Mouse (Mus musculus): ENCODE measurements around the gene Trim41. TPM values are rescaled to one million over a fixed set of nuclear protein-coding genes. Genes with fewer than 3 reads are reported as not detected.

Gene Trim41
- polyA plus RNA-seq (2015; fragmentation: Nextera tagmentation; extraction: Ambion mirVana): 6.4 and 6.6 TPM in 2 replicates

DNA sequence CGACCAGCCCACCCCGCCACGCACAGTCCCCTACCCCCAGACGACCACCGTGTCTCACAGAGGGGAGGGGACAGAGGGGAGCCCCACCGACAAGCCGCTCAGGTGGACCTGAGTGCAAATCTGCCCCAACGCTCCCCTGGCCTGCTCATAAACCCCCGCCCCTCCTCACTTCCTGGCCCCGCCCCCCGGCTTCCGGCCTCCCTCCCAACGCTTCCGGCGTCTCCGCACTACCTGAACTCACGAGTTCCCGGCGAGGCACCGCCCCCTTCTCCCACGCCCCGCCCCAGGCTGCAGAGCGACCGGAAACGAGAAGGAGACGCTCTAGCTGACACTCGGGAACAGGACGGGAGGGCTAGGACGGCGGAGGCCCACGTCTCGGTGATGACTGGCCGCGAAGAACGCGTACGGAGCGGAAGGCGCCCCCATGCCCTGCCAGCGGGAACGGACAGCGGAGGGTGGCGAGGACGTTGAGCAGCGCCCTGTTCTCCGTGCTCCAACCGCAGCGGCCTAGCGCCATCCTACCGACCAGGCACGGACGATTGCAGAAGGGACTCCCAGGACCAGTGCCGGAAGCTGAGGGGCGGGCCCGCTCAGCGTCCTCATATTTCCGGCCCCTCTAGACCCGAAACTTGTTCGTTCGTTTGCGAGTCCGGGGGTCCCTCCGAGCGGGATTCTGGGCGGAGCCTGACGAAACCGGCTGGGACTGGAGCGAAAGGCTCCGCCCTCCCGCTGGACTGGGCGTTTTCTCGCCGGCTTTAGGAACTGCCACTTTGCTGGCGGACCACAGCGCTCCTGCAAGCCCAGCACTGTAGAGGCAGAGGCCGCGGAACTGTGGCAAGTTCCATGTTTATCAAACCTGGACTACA lies at the start of gene Trim41:
Gene Trim41 (minus strand): TSS at position 554 of the 866 bp plus-strand sequence.
- H3K27me3 ChIP-seq (ENCODE audit: control insufficient read depth, insufficient read depth, low read depth, low read length): no peaks in the 10 kb centered on the region
- H3K4me3 ChIP-seq (ENCODE audit: low read length): peak within 1 kb of the TSS; percentile 86
- no peaks in the 10 kb centered on the region for H3K9me3 ChIP-seq (ENCODE audit: control insufficient read depth, low read length)
- WGBS: under 1% methylated on average over 70 of the region's 77 CpGs
- peak within 1 kb of the TSS; percentile 86 for H3K4me2 ChIP-seq (ENCODE audit: low read depth, low read length)
- H3K9ac ChIP-seq (ENCODE audit: low read length): peak within 1 kb of the TSS; percentile 95
- peaks cover 11% of the 10 kb centered on the region for H3K36me3 ChIP-seq (ENCODE audit: control insufficient read depth, insufficient read depth, low read length)
- H3K27ac ChIP-seq (ENCODE audit: low read length): peak within 1 kb of the TSS; percentile 97
- H3K4me1 ChIP-seq (replicated peaks; ENCODE audit: control insufficient read depth, insufficient read depth, low read length): peaks cover 20% of the 10 kb centered on the region
- ATAC-seq (ENCODE audit: low read depth): peak; percentile 97

DNA sequence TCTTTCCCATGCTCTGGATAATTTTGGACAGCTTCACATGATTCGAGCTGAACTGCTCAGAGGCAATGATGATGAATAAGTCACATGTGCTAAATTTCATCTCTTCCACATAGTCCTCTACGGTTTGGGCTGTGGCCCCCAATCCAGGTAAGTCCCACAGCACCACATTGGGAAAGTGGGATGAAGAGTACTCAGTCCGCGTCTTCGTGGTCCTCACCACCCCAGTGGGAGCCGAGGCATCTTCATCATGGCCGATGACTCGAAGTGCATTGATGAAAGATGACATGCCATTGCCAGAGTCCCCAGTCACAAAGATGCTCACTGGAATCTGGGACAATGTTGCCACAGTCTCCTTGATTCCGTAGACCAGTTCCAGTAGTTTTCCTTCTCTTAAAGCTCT lies 49.3 kb upstream of the Trim41 start:
- no peaks in the 10 kb centered on the region for H3K9me3 ChIP-seq (ENCODE audit: control insufficient read depth, low read length)
- no peak for ATAC-seq (ENCODE audit: low read depth)
- H3K27me3 ChIP-seq (ENCODE audit: control insufficient read depth, insufficient read depth, low read depth, low read length): no peaks in the 10 kb centered on the region
- 94% methylated on average over 9 of the region's 9 CpGs for WGBS
- H3K4me2 ChIP-seq (ENCODE audit: low read depth, low read length): no peak overlapping the region
- H3K9ac ChIP-seq (ENCODE audit: low read length): no peak overlapping the region
- no peaks in the 10 kb centered on the region for H3K36me3 ChIP-seq (ENCODE audit: control insufficient read depth, insufficient read depth, low read length)
- no peak overlapping the region for H3K4me3 ChIP-seq (ENCODE audit: low read length)
- no peak overlapping the region for H3K27ac ChIP-seq (ENCODE audit: low read length)
- H3K4me1 ChIP-seq (replicated peaks; ENCODE audit: control insufficient read depth, insufficient read depth, low read length): peaks cover 12% of the 10 kb centered on the region

DNA sequence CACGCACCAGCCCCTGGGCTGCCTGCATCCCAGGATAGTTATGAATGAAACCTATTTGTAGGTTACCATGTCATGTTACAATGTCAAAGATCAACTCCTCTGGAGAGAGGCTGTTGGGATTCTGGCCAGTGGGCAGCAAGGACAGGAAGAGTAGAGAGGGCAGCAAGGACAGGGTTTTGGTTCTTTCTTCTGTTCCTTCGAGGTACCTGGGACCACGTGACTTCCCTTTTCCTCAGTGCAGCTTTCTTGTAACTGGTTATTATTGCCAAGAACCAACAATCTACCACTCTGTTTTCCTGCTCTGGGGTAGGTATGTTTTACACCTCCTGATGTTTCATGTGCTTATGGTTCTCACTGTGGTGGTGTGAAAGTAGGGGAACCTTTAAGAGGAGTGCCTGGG lies 46.7 kb upstream of the Trim41 start:
- no peak overlapping the region for H3K9ac ChIP-seq (ENCODE audit: low read length)
- H3K27ac ChIP-seq (ENCODE audit: low read length): no peak overlapping the region
- 91% methylated on average over 3 of the region's 3 CpGs for WGBS
- ATAC-seq (ENCODE audit: low read depth): no peak
- H3K4me1 ChIP-seq (replicated peaks; ENCODE audit: control insufficient read depth, insufficient read depth, low read length): peaks cover under 1% of the 10 kb centered on the region
- no peaks in the 10 kb centered on the region for H3K9me3 ChIP-seq (ENCODE audit: control insufficient read depth, low read length)
- H3K4me2 ChIP-seq (ENCODE audit: low read depth, low read length): no peak overlapping the region
- no peak overlapping the region for H3K4me3 ChIP-seq (ENCODE audit: low read length)
- H3K27me3 ChIP-seq (ENCODE audit: control insufficient read depth, insufficient read depth, low read depth, low read length): no peaks in the 10 kb centered on the region; the same call in 1 of the 2 replicates
- H3K36me3 ChIP-seq (ENCODE audit: control insufficient read depth, insufficient read depth, low read length): no peaks in the 10 kb centered on the region

DNA sequence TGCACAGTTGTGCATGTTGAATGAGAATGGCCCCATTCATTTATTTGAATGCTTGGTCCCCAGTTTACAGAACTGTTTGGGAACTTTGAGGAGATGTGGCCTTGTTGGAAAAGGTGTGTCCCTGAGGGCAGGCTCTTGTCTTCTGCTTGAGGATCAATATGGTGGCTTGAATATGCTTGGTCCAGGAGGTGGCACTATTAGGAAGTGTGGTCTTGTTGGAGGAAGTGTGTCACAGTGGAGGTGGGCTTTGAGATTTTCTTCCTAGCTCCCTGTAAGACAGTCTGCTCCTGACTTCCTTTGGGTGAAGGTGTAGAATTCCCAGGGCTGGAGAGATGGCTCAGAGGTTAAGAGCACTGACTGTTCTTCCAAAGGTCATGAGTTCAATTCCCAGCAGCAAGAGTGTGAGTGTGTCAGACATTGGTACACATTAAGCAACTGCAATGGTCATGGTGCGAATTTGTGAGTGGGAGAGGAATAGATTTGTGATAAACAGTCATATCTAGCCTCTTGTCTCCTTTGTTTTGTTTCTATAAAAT lies 45.7 kb upstream of the Trim41 start:
- no peak overlapping the region for H3K4me3 ChIP-seq (ENCODE audit: low read length)
- no peak for ATAC-seq (ENCODE audit: low read depth)
- no peak overlapping the region for H3K27ac ChIP-seq (ENCODE audit: low read length)
- H3K9me3 ChIP-seq (ENCODE audit: control insufficient read depth, low read length): no peaks in the 10 kb centered on the region
- H3K4me2 ChIP-seq (ENCODE audit: low read depth, low read length): no peak overlapping the region
- WGBS: 54% methylated on average over 1 of the region's 1 CpGs
- no peak overlapping the region for H3K9ac ChIP-seq (ENCODE audit: low read length)
- no peaks in the 10 kb centered on the region for H3K36me3 ChIP-seq (ENCODE audit: control insufficient read depth, insufficient read depth, low read length)
- H3K27me3 ChIP-seq (ENCODE audit: control insufficient read depth, insufficient read depth, low read depth, low read length): no peaks in the 10 kb centered on the region; the same call in 1 of the 2 replicates
- H3K4me1 ChIP-seq (replicated peaks; ENCODE audit: control insufficient read depth, insufficient read depth, low read length): peaks cover 11% of the 10 kb centered on the region; the same call in 1 of the 2 replicates

DNA sequence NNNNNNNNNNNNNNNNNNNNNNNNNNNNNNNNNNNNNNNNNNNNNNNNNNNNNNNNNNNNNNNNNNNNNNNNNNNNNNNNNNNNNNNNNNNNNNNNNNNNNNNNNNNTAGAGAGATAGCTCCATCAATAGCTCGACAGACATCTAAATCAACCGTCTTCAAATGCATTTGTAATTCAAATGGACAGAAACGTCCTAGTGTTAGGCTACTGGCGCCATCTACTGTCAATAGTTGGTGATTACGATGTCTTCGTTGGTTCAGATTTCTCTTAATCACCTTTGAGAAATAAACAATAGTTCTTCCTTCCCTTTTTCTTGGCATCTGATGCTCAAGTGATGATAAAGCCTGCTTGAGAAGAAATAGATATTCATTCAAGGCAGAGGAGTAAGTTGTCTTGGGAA lies 41.9 kb upstream of the Trim41 start:
- no peaks in the 10 kb centered on the region for H3K9me3 ChIP-seq (ENCODE audit: control insufficient read depth, low read length)
- no peak overlapping the region for H3K27ac ChIP-seq (ENCODE audit: low read length)
- H3K36me3 ChIP-seq (ENCODE audit: control insufficient read depth, insufficient read depth, low read length): no peaks in the 10 kb centered on the region
- peak overlapping the region; percentile 88 for H3K4me2 ChIP-seq (ENCODE audit: low read depth, low read length)
- no peaks in the 10 kb centered on the region; the same call in 1 of the 2 replicates for H3K27me3 ChIP-seq (ENCODE audit: control insufficient read depth, insufficient read depth, low read depth, low read length)
- H3K9ac ChIP-seq (ENCODE audit: low read length): no peak overlapping the region
- no peak overlapping the region; the same call in 1 of the 2 replicates for H3K4me3 ChIP-seq (ENCODE audit: low read length)
- WGBS: under 1% methylated on average over 6 of the region's 6 CpGs
- ATAC-seq (ENCODE audit: low read depth): no peak
- H3K4me1 ChIP-seq (replicated peaks; ENCODE audit: control insufficient read depth, insufficient read depth, low read length): peaks cover 22% of the 10 kb centered on the region; the same call in 1 of the 2 replicates

DNA sequence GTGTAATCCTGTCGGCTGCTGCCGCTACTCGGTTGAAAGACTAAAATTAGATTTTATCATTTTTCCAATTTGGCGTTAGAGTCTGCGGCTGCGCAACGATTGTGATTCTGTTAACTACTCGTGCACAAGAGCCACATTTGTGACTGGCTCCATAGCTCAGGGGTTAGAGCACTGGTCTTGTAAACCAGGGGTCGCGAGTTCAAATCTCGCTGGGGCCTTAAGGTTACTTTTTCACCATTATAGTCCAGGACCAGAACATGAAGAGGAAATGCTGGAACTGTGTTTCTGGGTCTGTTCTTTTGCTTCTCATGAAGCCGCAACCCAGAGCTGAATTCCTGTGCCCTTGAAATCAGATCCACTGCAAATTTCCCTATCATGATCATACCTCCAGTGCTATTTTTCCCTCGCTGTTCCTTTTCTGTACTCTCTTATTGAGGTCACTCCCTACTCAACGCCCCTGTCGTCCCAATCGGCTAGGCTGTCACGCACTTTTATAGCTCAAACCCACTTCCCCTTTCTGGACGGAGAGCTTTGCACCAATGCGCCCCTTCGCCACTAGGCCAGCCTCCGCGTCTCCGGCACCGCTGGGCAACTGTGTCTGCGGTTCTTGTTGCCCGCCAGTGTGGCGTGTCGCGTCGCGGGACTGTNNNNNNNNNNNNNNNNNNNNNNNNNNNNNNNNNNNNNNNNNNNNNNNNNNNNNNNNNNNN lies 36.5 kb upstream of the Trim41 start:
- Histone ChIP-seq H3K27ac (ENCODE audit: low read length) (0 out of 2 replicates have a peak overlapping the region, but pooled peaks have one; percentile 40), H3K4me1 (replicated peaks; ENCODE audit: control insufficient read depth, insufficient read depth, low read length) (peaks cover 22% of the 10 kb centered on the region), H3K36me3 (ENCODE audit: control insufficient read depth, insufficient read depth, low read length) (no peaks in the 10 kb centered on the region), H3K9me3 (ENCODE audit: control insufficient read depth, low read length) (0 out of 2 replicates have a peak, but pooled peaks cover 2% of the 10 kb centered on the region), H3K4me2 (ENCODE audit: low read depth, low read length) (peak overlapping the region; percentile 67), H3K4me3 (ENCODE audit: low read length) (peak overlapping the region; percentile 64), H3K9ac (ENCODE audit: low read length) (peak overlapping the region; percentile 65), H3K27me3 (ENCODE audit: control insufficient read depth, insufficient read depth, low read depth, low read length) (no peaks in the 10 kb centered on the region)
- 0% methylated on average over 31 of the region's 31 CpGs for WGBS
- ATAC-seq (ENCODE audit: low read depth): peak; percentile 56

DNA sequence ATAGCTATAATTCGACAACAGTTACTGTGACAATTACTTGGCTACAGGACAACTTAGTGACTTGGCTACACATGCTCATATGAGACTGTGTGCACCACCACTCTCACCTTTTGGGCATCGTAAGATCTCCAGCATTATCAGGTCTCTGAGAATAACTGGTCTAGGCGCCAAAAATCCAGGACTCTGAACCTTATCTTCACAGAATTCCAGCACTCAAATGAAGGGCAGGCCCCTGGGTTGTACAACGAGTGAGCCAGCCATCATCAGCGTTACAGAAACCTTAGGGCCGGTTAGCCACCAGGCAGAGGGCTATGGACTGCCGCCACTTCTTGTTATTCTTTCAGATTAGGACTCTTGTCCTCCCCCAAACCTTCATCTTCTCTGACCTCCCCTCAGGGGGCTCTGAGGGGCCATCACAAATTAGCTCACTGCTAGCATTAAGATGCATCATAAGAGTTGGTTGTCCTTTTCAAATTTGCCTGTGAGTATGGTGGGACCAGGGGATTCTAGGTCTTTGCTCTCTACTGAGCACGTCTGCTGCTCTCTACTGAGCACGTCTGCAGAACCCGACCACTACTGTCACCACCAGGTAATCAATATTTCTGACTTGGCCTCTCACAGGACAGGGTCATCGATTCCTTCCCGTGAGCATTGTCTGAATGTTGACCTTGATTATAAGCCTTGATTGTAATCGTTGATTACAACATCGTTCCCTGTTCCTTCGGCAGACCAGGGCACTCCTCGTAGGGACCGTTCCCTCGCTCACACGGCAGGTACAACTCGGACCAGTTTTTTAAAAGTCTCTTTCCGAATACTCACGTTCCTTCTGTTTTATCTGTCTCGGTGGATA lies 35.7 kb upstream of the Trim41 start:
- peak overlapping the region; percentile 64 for H3K4me3 ChIP-seq (ENCODE audit: low read length)
- no peaks in the 10 kb centered on the region for H3K36me3 ChIP-seq (ENCODE audit: control insufficient read depth, insufficient read depth, low read length)
- H3K9me3 ChIP-seq (ENCODE audit: control insufficient read depth, low read length): 0 out of 2 replicates have a peak, but pooled peaks cover 2% of the 10 kb centered on the region
- H3K9ac ChIP-seq (ENCODE audit: low read length): peak overlapping the region; percentile 52
- H3K4me1 ChIP-seq (replicated peaks; ENCODE audit: control insufficient read depth, insufficient read depth, low read length): peaks cover 14% of the 10 kb centered on the region
- WGBS: 8% methylated on average over 23 of the region's 23 CpGs
- ATAC-seq (ENCODE audit: low read depth): 0 out of 2 replicates have a peak, but pooled peaks have one; percentile 4
- peak overlapping the region; percentile 67 for H3K4me2 ChIP-seq (ENCODE audit: low read depth, low read length)
- no peak overlapping the region for H3K27ac ChIP-seq (ENCODE audit: low read length)
- H3K27me3 ChIP-seq (ENCODE audit: control insufficient read depth, insufficient read depth, low read depth, low read length): no peaks in the 10 kb centered on the region

DNA sequence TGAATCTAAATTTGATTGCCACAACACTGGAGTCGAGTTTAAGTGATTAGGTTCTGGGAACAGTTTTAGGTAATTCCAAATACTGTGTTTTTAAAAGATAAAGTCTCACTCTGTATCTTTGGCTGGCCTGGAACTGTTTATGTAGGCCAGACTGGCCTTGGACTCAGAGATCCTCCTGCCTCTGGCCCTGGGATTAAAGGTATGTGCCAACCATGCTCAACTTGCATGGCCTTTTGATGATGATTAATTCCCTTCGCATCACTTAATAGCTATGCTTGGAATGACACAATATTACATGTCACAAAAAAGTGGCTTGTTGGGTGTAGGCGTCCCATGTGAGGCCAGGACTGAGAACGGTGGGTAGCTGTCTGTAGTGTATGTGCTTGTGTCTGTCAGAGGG lies 35.0 kb upstream of the Trim41 start:
- peaks cover 14% of the 10 kb centered on the region for H3K4me1 ChIP-seq (replicated peaks; ENCODE audit: control insufficient read depth, insufficient read depth, low read length)
- no peak overlapping the region for H3K27ac ChIP-seq (ENCODE audit: low read length)
- H3K36me3 ChIP-seq (ENCODE audit: control insufficient read depth, insufficient read depth, low read length): no peaks in the 10 kb centered on the region
- H3K27me3 ChIP-seq (ENCODE audit: control insufficient read depth, insufficient read depth, low read depth, low read length): no peaks in the 10 kb centered on the region
- H3K9me3 ChIP-seq (ENCODE audit: control insufficient read depth, low read length): 0 out of 2 replicates have a peak, but pooled peaks cover 2% of the 10 kb centered on the region
- no peak overlapping the region for H3K4me2 ChIP-seq (ENCODE audit: low read depth, low read length)
- no peak overlapping the region for H3K9ac ChIP-seq (ENCODE audit: low read length)
- 79% methylated on average over 4 of the region's 4 CpGs for WGBS
- no peak overlapping the region for H3K4me3 ChIP-seq (ENCODE audit: low read length)
- no peak for ATAC-seq (ENCODE audit: low read depth)
